Mouse (Mus musculus) liver, embryonic 16.5 days (tissue): ENCODE data around the gene Ube2l3. TPM values are rescaled to one million over a fixed set of nuclear protein-coding genes. Genes with fewer than 3 reads are reported as not detected.
"Not testable (repeated sequence)": the region's sequence is repeated elsewhere in the genome, so short reads cannot be mapped to it uniquely, and the experiment has no call there.

Experiments used
- ATAC-seq: fragments of 200-750 bp; cut with Nextera tagmentation; 2 replicates; pipeline ENCODE4 v1.8.0; 2017; ENCODE audit warnings: low read depth, mild to moderate bottlenecking, moderate number of reproducible peaks, moderate library complexity
- H3K27ac ChIP-seq: fragments of 300-500 bp; sonication (generic); 2 replicates; pipeline ENCODE4 v1.5.1; 2014; ENCODE audit warnings: mild to moderate bottlenecking, low read length
- H3K27me3 ChIP-seq: fragments of 300-500 bp; sonication (generic); 2 replicates; pipeline ENCODE4 v1.6.1; 2014; ENCODE audit warnings: low read depth, low read length, mixed read lengths; ENCODE audit not compliant: control insufficient read depth, insufficient read depth
- H3K36me3 ChIP-seq: fragments of 300-500 bp; sonication (generic); 2 replicates; pipeline ENCODE4 v1.6.1; 2014; ENCODE audit warnings: mild to moderate bottlenecking; ENCODE audit not compliant: control insufficient read depth, insufficient read depth
- H3K4me1 ChIP-seq: fragments of 300-500 bp; sonication (generic); 2 replicates; pipeline ENCODE4 v1.6.1; 2014; ENCODE audit warnings: low read depth, low read length, mixed read lengths; ENCODE audit not compliant: control insufficient read depth
- H3K4me2 ChIP-seq: fragments of 300-500 bp; sonication (generic); 2 replicates; pipeline ENCODE4 v1.6.1; 2014; ENCODE audit warnings: low read depth, low read length, mixed read lengths
- H3K4me3 ChIP-seq: fragments of 300-500 bp; sonication (generic); 2 replicates; pipeline ENCODE4 v1.5.1; 2014; ENCODE audit warnings: low read depth, mild to moderate bottlenecking, low read length
- H3K9ac ChIP-seq: fragments of 300-500 bp; sonication (generic); 2 replicates; pipeline ENCODE4 v1.6.1; 2014; ENCODE audit warnings: low read depth, low read length
- H3K9me3 ChIP-seq: fragments of 300-500 bp; sonication (generic); replicated peaks from 2 replicates; pipeline ENCODE4 v1.6.1; 2016; ENCODE audit warnings: low read length; ENCODE audit not compliant: control insufficient read depth
- WGBS: fragments of 180-500 bp; shearing (Covaris S2); extraction: QIAGEN DNeasy Blood & Tissue Kit; methylation state at CpG from one replicate; pipeline ENCODE4 v1.1.7; 2014; ENCODE audit not compliant: insufficient replicate concordance; 5-methylcytosine and 5-hydroxymethylcytosine counted together
- polyA plus RNA-seq: library from polyadenylated mRNA; unstranded; fragments of >200 nt; fragmentation: Nextera tagmentation; extraction: Ambion mirVana; gene quantifications from 2 replicates; pipeline ENCODE4 v1.2.1, GENCODE M21; 2015

Ube2l3 gene
- polyA plus RNA-seq, 1 experiment from 2014 or later: 164 TPM

DNA sequence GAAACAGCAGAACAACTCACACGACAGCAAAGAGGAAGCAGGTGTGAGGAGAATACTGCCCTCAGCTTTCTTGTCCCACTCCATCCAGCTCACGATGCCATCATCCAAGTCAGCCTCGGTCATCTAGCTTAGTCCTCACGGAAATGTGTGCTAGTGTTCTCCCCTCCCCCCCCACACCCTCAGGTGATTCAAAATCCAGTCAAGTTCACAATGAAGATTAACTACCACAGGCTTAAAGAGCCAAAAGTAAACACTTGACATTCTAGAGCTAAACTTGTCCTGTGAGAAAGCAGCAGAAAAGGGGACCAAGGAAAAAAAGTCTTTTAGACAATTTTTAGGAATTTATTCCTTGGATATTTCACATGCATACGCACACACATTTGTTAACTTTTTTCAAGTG, 34.4 kb downstream of the Ube2l3 start:
- Histone ChIP-seq H3K9ac (no peak overlapping the region), H3K9me3 (no peaks in the 10 kb centered on the region), H3K36me3 (peaks cover 13% of the 10 kb centered on the region), H3K4me3 (no peak overlapping the region), H3K27me3 (no peaks in the 10 kb centered on the region), H3K27ac (no peak overlapping the region), H3K4me1 (no peaks in the 10 kb centered on the region), H3K4me2 (no peak overlapping the region)
- ATAC-seq: no peak
- WGBS: 79% methylated on average over 5 of the region's 5 CpGs

DNA sequence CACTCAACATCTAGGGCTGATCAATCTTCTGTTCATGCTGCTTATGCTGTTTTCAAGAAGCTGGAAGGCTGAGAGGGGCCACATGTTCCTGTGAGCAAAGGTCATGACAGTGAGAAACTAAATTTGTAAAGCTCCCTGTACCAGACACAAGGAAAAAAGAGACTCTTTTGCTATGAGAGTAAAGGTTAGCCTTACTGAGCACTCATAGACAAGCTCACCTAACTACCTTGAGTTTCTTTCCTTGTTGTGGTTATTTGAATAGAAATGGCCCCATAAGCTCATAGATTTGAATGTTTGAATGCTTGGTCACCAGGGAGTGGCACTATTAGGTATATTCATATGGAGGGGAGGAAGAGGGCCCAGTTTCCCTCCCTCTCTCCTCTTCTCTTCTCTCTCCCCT, 35.3 kb downstream of the Ube2l3 start:
- H3K9ac ChIP-seq: no peak overlapping the region
- H3K27ac ChIP-seq: no peak overlapping the region
- H3K9me3 ChIP-seq: no peaks in the 10 kb centered on the region
- peaks cover 7% of the 10 kb centered on the region for H3K36me3 ChIP-seq
- H3K4me1 ChIP-seq: no peaks in the 10 kb centered on the region
- no peak overlapping the region for H3K4me3 ChIP-seq
- H3K4me2 ChIP-seq: no peak overlapping the region
- no peaks in the 10 kb centered on the region for H3K27me3 ChIP-seq
- no peak for ATAC-seq

DNA sequence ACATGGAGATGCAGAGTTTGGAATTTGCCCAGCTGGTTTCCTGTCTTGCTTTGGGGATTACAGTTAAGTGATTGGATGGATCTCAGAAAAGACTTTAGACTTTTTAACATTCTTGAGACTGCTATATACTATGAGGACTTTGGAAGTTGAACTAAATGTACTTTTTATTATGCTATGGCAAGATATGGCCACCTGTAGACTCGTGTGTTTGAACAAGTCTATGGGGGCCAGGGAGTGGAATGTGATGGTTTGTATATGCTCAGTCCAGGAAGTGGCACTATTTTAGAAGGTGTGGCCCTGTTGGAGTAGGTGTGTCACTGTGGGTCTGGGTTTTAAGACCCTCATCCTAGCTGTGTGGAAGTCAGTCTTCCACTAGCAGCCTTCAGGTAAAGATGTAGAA, 37.0 kb downstream of the Ube2l3 start:
- not testable (repeated sequence) for H3K9me3 ChIP-seq, H3K9ac ChIP-seq, ATAC-seq, H3K27ac ChIP-seq, H3K27me3 ChIP-seq, H3K4me1 ChIP-seq, H3K4me2 ChIP-seq, H3K36me3 ChIP-seq, H3K4me3 ChIP-seq
- WGBS: 68% methylated on average over 1 of the region's 1 CpGs

DNA sequence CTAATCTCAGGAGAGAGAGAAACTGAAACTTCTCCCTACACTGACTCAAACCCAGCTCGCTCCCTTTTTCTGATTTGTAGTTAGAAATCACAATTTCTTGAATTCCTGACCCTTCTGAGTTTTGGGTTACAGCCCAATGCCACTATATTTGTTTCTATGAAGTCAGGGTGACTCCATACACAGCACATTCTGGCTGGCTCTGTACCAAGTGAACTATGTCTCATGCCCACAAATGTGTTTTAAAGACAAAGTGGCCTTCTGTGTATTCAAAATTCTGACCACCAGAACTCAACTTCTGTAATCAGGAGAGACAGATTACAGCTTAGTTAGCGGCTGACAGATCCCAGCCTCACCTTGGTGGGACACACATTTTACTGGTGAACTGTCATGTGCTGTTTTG, 48.1 kb downstream of the Ube2l3 start:
- Histone ChIP-seq H3K36me3 (peaks cover 30% of the 10 kb centered on the region), H3K4me2 (no peak overlapping the region), H3K27ac (no peak overlapping the region), H3K9me3 (no peaks in the 10 kb centered on the region), H3K27me3 (no peaks in the 10 kb centered on the region), H3K4me3 (no peak overlapping the region), H3K9ac (no peak overlapping the region), H3K4me1 (no peaks in the 10 kb centered on the region)
- ATAC-seq: no peak
- WGBS: 76% methylated on average over 2 of the region's 2 CpGs

DNA sequence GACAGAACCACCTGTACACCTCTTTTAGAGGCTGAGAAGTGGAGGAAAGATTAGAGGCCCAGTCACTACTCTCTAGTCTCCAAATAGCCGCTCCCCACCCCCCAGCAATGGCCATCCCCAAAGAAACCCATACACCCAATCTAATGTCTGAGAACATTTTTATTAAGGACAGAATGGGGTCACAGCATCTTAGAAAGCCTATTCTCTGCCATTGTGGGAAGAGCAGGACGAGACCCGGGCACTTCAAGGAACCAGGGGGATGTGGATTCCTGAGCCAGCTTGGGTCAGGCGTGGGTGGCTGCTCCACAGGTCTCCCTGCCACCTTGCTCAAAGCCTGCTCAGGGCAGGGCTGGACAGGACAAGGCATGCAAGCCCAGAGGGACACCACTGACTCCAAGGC, 50.6 kb downstream of the Ube2l3 start:
- 85% methylated on average over 4 of the region's 4 CpGs for WGBS
- no peak overlapping the region for H3K9ac ChIP-seq
- no peaks in the 10 kb centered on the region for H3K27me3 ChIP-seq
- H3K4me1 ChIP-seq: peaks cover 15% of the 10 kb centered on the region
- no peak overlapping the region for H3K4me2 ChIP-seq
- no peak overlapping the region for H3K27ac ChIP-seq
- no peaks in the 10 kb centered on the region for H3K9me3 ChIP-seq
- ATAC-seq: no peak
- H3K4me3 ChIP-seq: no peak overlapping the region
- H3K36me3 ChIP-seq: peaks cover 24% of the 10 kb centered on the region

DNA sequence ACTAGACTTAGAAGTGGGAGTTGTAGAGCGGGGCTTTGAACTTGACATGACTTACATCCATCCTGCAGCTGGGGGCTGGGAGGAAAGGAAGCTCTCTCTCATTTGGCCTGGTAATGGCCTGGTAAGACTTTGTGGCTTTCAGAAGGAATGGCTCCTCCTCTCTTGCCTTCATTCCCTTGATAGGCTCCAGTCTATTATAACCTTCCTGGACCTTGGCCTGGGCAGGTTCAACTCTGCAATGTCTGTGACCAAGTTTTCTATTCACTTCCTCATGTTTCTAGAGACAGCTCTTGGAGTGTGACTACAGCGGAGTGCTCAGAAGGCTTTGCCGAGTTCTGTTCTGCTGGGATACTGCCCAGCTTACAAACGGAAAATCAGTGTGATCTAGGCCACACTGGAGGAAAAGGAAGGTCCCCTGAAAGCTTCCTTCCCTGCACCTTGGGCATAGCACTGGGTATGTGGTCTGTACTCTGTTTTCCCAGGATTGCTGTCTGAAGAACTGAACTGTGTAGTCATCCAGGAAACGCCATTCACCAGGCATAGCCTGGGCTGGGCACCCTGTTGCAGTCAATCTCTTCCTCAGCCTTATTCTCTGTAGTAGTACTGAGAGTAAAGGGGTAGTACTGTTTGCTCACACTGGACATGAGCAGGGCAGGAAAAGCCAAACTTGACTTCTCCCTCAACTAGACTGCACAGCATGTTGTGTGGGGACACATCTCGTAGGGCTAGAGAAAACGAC, 51.8 kb downstream of the Ube2l3 start:
- no peak for ATAC-seq
- Histone ChIP-seq H3K9me3 (no peaks in the 10 kb centered on the region), H3K4me2 (no peak overlapping the region), H3K9ac (no peak overlapping the region), H3K27ac (no peak overlapping the region), H3K36me3 (peaks cover 18% of the 10 kb centered on the region), H3K27me3 (no peaks in the 10 kb centered on the region), H3K4me3 (no peak overlapping the region), H3K4me1 (peaks cover 15% of the 10 kb centered on the region)
- WGBS: 79% methylated on average over 7 of the region's 7 CpGs

DNA sequence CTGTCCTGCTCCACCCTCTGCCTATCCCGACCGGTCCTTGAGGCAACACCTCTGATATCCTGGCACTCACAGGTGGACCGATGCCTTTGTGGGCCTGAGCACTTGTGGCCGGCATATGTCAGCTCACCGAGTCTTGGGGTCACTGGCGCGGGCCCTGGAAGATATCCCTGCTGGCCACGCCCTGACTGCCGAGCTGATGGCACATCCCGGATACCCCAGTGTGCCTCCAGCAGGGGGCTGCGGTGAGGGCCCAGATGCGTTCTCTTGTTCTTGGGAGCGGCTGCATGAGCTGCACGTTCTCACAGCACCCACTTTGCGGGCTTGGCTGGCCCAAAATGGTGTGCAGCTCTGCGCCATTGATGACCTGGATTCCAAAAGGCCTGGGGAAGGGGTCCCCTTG, 54.4 kb downstream of the Ube2l3 start:
- no peaks in the 10 kb centered on the region for H3K9me3 ChIP-seq
- H3K4me2 ChIP-seq: peak overlapping the region; percentile 99
- peak overlapping the region; percentile 73 for H3K4me3 ChIP-seq
- H3K4me1 ChIP-seq: peaks cover 15% of the 10 kb centered on the region
- H3K27ac ChIP-seq: no peak overlapping the region
- ATAC-seq: peak; percentile 48
- H3K9ac ChIP-seq: no peak overlapping the region
- no peaks in the 10 kb centered on the region for H3K27me3 ChIP-seq
- peaks cover 7% of the 10 kb centered on the region for H3K36me3 ChIP-seq
- 11% methylated on average over 16 of the region's 16 CpGs for WGBS

DNA sequence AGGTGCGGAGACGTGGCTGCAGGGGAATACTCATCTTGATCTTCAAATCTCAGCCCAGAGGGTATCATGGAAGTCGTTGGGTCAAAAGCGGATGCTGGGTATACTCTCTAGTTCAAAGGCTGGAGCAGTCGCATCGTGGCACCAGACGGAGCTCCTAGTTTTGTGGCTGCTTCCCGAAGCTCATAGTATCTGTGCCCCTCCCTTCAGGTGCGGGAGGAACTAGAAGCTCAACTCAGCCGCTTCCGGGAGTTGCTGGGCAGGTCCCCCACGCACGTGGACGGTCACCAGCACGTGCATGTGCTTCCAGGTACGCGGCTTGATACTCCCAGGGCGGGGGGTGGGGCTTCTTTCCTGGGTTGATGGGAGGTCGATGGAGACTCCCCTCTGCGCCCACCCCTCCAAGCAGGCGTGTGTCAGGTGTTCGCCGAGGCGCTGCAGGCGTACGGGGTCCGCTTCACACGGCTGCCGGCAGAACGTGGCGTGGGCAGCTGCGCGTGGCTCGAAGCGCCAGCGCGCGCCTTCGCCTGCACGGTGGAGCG, 55.0 kb downstream of the Ube2l3 start:
- Histone ChIP-seq H3K9me3 (no peaks in the 10 kb centered on the region), H3K4me3 (peak overlapping the region; percentile 73), H3K9ac (peak overlapping the region; percentile 64), H3K36me3 (peaks cover 2% of the 10 kb centered on the region; the same call in 1 of the 2 replicates), H3K27ac (no peak overlapping the region), H3K4me2 (peak overlapping the region; percentile 99), H3K4me1 (peaks cover 15% of the 10 kb centered on the region), H3K27me3 (no peaks in the 10 kb centered on the region)
- ATAC-seq: no peak
- WGBS: 2% methylated on average over 41 of the region's 41 CpGs

DNA sequence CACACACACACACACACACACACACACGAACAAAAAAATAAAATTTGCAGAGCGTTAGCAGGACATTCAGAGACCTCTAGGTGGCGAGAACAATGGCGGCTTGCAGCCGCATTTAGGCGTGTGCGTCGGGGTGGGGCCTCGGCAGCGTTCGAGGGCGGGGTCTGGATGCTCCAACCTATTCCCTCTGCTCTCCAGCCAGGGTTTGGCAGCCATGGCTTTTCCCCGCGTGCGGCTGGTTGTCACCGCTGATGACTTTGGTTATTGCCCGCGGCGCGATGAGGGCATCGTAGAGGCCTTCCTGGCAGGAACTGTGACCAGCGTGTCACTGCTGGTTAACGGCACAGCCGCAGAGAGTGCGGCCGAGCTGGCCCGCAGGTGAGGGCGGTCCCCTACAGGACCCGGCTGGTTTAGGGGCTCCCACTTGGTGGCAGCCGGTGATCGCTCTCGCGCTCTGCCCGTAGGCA, 55.6 kb downstream of the Ube2l3 start, which contains the start of gene Ccdc116:
Gene Ccdc116, minus strand, starts transcription at position 458 of the 464 bp plus-strand sequence.
- peak within 1 kb of the TSS; percentile 32; the same call in 1 of the 2 replicates for H3K27ac ChIP-seq
- H3K4me2 ChIP-seq: peak within 1 kb of the TSS; percentile 99
- H3K4me1 ChIP-seq: peaks cover 15% of the 10 kb centered on the region
- H3K9ac ChIP-seq: peak within 1 kb of the TSS; percentile 64
- peak within 1 kb of the TSS; percentile 73 for H3K4me3 ChIP-seq
- no peaks in the 10 kb centered on the region for H3K9me3 ChIP-seq
- no peaks in the 10 kb centered on the region; the same call in 1 of the 2 replicates for H3K36me3 ChIP-seq
- peak; percentile 79 for ATAC-seq
- WGBS: under 1% methylated on average over 34 of the region's 34 CpGs
- H3K27me3 ChIP-seq: no peaks in the 10 kb centered on the region
